Mouse (Mus musculus): ENCODE results near the gene Qrich2.

DNA sequence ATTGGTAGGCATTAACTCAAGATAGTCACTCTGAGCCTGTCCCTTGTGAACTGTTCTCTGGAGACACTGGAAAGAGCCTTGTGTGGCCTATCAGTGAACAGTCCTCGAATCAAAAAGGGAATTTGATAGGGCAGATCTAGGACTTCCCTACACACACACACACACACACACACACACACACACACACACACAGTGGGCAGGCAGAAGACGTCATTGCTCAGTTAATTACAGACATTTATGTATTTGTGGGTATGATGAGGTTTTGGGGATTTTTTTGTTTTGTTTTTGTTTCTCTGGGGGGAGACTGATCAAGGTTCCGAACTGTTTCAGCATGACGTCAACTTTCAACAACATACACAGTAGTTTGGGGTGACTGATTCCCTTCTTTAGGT, 52.4 kb downstream of the Qrich2 start:
- TF ChIP-seq CTCF (IDR thresholded peaks at IDR 0.05; ENCODE audit: control insufficient read depth, insufficient read depth, low read length) (no peak), POLR2A (IDR thresholded peaks at IDR 0.05; ENCODE audit: borderline replicate concordance, control insufficient read depth, low read depth, low read length) (no peak)

Measured in bone marrow, adult 2 months (tissue).